Mouse (Mus musculus) neural tube, embryonic 11.5 days (tissue): Measurements from ENCODE around the gene Coro2a. TPM values are rescaled to one million over a fixed set of nuclear protein-coding genes. Genes with fewer than 3 reads are reported as not detected.

Experiments
- ATAC-seq: fragments of 200-750 bp; cut with Nextera tagmentation; 2 replicates; pipeline ENCODE4 v1.8.0; 2017; ENCODE audit warnings: moderate number of reproducible peaks, mild to moderate bottlenecking, moderate TSS enrichment, moderate library complexity; ENCODE audit not compliant: insufficient read depth, low FRiP score, low TSS enrichment
- DNase-seq: peaks from one replicate; pipeline ENCODE4 v3.0.0-alpha.2; 2015; ENCODE audit warnings: low spot score
- H3K27ac ChIP-seq: fragments of 300-500 bp; sonication (generic); 2 replicates; pipeline ENCODE4 v1.5.1; 2014; ENCODE audit warnings: low read depth, mild to moderate bottlenecking, low read length
- H3K27me3 ChIP-seq: fragments of 300-500 bp; sonication (generic); 2 replicates; pipeline ENCODE4 v1.6.1; 2014; ENCODE audit warnings: mild to moderate bottlenecking, low read length, mixed read lengths; ENCODE audit not compliant: control insufficient read depth, insufficient read depth
- H3K36me3 ChIP-seq: fragments of 300-500 bp; sonication (generic); 2 replicates; pipeline ENCODE4 v1.6.1; 2014; ENCODE audit warnings: mild to moderate bottlenecking, low read length, moderate library complexity, mixed read lengths; ENCODE audit not compliant: control insufficient read depth, insufficient read depth
- H3K4me1 ChIP-seq: fragments of 300-500 bp; sonication (generic); 2 replicates; pipeline ENCODE4 v1.6.1; 2014; ENCODE audit warnings: low read length, mixed read lengths; ENCODE audit not compliant: control insufficient read depth, insufficient read depth
- H3K4me2 ChIP-seq: fragments of 300-500 bp; sonication (generic); 2 replicates; pipeline ENCODE4 v1.6.1; 2014; ENCODE audit warnings: low read depth, mild to moderate bottlenecking, moderate library complexity
- H3K4me3 ChIP-seq: fragments of 300-500 bp; sonication (generic); 2 replicates; pipeline ENCODE4 v1.5.1; 2014; ENCODE audit warnings: low read depth, low read length
- H3K9ac ChIP-seq: fragments of 300-500 bp; sonication (generic); 2 replicates; pipeline ENCODE4 v1.6.1; 2014; ENCODE audit warnings: mild to moderate bottlenecking, low read length
- H3K9me3 ChIP-seq: fragments of 300-500 bp; sonication (generic); 2 replicates; pipeline ENCODE4 v1.6.1; 2016; ENCODE audit warnings: low read length; ENCODE audit not compliant: control insufficient read depth
- WGBS: fragments of 180-500 bp; shearing (Covaris S2); extraction: QIAGEN DNeasy Blood & Tissue Kit; methylation state at CpG from one replicate; pipeline ENCODE4 v1.1.7; 2014; 5-methylcytosine and 5-hydroxymethylcytosine counted together
- polyA plus RNA-seq: library from polyadenylated mRNA; unstranded; fragments of >200 nt; fragmentation: Nextera tagmentation; extraction: Ambion mirVana; gene quantifications from 2 replicates; pipeline ENCODE4 v1.2.1, GENCODE M21; 2014

Coro2a gene
- polyA plus RNA-seq, 1 experiment from 2014 or later, result 8.8 TPM

DNA sequence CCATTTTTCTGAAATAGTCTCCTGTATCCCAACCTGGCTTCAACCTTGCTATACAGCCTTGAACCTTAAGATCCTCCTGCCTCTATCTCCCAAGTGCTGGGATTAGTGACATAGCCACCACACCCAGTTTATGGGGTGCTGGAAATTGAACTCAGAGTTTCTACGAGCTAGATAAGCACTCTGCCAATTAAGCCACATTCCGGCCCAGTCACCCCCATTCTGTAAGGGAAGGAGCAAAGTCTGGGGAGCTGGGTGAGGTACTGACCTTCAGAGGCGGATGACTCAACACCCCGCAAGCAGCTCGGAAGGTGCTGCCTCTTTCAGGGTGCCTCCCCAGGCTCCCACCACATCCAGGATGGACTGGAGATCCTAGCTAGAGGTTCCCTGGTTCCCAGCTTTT lies 7.9 kb downstream of the Coro2a start:
- Histone ChIP-seq H3K4me2 (no peak overlapping the region), H3K4me1 (no peaks in the 10 kb centered on the region), H3K9me3 (no peaks in the 10 kb centered on the region), H3K4me3 (no peak overlapping the region), H3K27me3 (no peaks in the 10 kb centered on the region), H3K9ac (no peak overlapping the region), H3K27ac (no peak overlapping the region), H3K36me3 (no peaks in the 10 kb centered on the region)
- DNase-seq (peak; percentile 4), ATAC-seq (no peak)
- WGBS, result 90% methylated on average over 5 of the region's 5 CpGs

GRCm38 (mm10) chr4:46593472-46593871 lies 8.5 kb downstream of the Coro2a start:
- ATAC-seq, result no peak
- H3K4me1 ChIP-seq, result no peaks in the 10 kb centered on the region
- H3K4me3 ChIP-seq, result no peak overlapping the region
- H3K4me2 ChIP-seq, result no peak overlapping the region
- no peaks in the 10 kb centered on the region for H3K27me3 ChIP-seq
- H3K9me3 ChIP-seq, result no peaks in the 10 kb centered on the region
- DNase-seq, result peak; percentile 11
- no peaks in the 10 kb centered on the region for H3K36me3 ChIP-seq
- H3K9ac ChIP-seq, result no peak overlapping the region
- no peak overlapping the region for H3K27ac ChIP-seq
- WGBS, result 55% methylated on average over 6 of the region's 6 CpGs

GRCm38 (mm10) chr4:46591833-46592520 lies 10.0 kb downstream of the Coro2a start:
- H3K36me3 ChIP-seq, result no peaks in the 10 kb centered on the region
- H3K4me2 ChIP-seq, result no peak overlapping the region
- H3K27ac ChIP-seq, result no peak overlapping the region
- H3K4me3 ChIP-seq, result no peak overlapping the region
- ATAC-seq (no peak), DNase-seq (no peak)
- 94% methylated on average over 9 of the region's 9 CpGs for whole genome bisulfite sequencing
- no peaks in the 10 kb centered on the region for H3K27me3 ChIP-seq
- no peak overlapping the region for H3K9ac ChIP-seq
- no peaks in the 10 kb centered on the region for H3K4me1 ChIP-seq
- no peaks in the 10 kb centered on the region for H3K9me3 ChIP-seq

DNA sequence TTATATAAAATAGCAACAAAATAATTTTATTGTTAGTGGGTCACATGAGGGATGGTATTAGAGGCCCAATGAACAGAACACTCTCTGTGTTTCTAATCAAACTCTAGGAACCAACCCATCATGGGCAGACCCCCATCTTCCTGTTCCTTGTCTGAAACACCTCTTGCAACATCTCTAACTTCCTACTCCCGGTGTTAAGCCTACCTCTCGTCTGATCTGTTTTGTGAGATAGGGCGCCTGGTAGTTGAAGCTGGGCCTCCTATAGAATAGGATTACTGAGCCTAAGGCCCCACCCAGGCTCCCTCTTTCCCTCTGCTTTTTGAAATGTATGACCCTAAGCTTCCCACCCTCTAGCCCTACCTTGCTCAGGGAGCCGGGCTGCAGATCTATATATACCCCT lies 11.2 kb downstream of the Coro2a start:
- Histone ChIP-seq H3K27ac (no peak overlapping the region), H3K4me3 (no peak overlapping the region), H3K9me3 (no peaks in the 10 kb centered on the region), H3K4me2 (no peak overlapping the region), H3K27me3 (no peaks in the 10 kb centered on the region), H3K9ac (no peak overlapping the region), H3K4me1 (no peaks in the 10 kb centered on the region), H3K36me3 (no peaks in the 10 kb centered on the region)
- 81% methylated on average over 4 of the region's 4 CpGs for WGBS
- no peak for DNase-seq
- ATAC-seq, result no peak

GRCm38 (mm10) chr4:46589946-46590684 lies 11.9 kb downstream of the Coro2a start:
- Histone ChIP-seq H3K27me3 (no peaks in the 10 kb centered on the region), H3K4me1 (no peaks in the 10 kb centered on the region), H3K4me2 (no peak overlapping the region), H3K27ac (no peak overlapping the region), H3K9me3 (no peaks in the 10 kb centered on the region), H3K9ac (no peak overlapping the region), H3K4me3 (no peak overlapping the region), H3K36me3 (no peaks in the 10 kb centered on the region)
- WGBS, result 81% methylated on average over 5 of the region's 5 CpGs
- DNase-seq (no peak), ATAC-seq (no peak)

DNA sequence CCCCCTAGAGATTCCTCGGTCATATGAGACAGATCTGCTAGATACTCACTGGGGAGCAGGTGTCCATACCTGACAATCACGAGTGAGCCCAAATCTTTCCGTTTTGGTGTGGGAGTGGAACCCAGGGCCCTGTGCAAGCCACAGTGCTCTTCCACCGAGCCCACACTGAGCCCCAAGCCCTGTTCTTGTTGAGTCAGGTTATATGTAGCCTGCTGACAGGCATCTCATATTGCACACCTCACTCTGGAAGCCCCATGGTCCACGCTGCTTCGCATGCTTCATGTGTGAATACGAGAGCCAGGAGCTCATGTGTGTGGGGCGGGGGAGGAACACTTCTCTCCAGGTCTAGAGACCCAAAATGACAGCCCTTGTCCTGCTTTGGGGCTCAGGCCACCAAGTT lies 12.9 kb downstream of the Coro2a start:
- H3K27me3 ChIP-seq, result no peaks in the 10 kb centered on the region
- no peaks in the 10 kb centered on the region for H3K36me3 ChIP-seq
- DNase-seq (no peak), ATAC-seq (no peak)
- WGBS, result 88% methylated on average over 8 of the region's 8 CpGs
- no peaks in the 10 kb centered on the region for H3K9me3 ChIP-seq
- no peak overlapping the region for H3K4me3 ChIP-seq
- no peak overlapping the region for H3K27ac ChIP-seq
- no peak overlapping the region for H3K9ac ChIP-seq
- no peak overlapping the region for H3K4me2 ChIP-seq
- no peaks in the 10 kb centered on the region for H3K4me1 ChIP-seq

- WGBS, result 69% methylated on average over 4 of the region's 4 CpGs
- ATAC-seq, result no peak
Observed at GRCm38 (mm10) chr4:46586473-46586872, 15.5 kb downstream of the Coro2a start.

DNA sequence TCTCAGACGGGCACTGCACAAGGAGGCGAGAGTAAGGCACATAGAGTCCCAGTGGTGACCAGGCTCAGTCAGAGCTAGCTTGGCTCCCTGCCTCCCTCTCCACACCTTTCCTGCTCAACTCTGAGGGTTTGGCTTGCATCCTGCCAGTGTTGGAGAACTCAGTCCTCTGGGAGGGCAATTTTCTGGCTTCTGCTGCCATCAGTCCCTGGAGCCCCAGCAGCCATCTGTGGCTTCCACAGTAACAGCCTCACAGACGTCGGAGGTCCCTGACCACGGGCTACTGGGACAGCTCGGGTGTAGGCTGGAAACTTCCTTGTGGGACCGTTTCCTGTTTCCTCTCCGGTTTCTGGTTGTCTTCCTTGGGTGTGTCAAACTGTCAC lies 16.2 kb downstream of the Coro2a start:
- no peak for DNase-seq
- no peaks in the 10 kb centered on the region for H3K9me3 ChIP-seq
- H3K27me3 ChIP-seq, result no peaks in the 10 kb centered on the region
- no peak overlapping the region for H3K27ac ChIP-seq
- H3K9ac ChIP-seq, result no peak overlapping the region
- H3K4me2 ChIP-seq, result no peak overlapping the region
- H3K4me1 ChIP-seq, result no peaks in the 10 kb centered on the region
- H3K36me3 ChIP-seq, result no peaks in the 10 kb centered on the region
- WGBS, result 73% methylated on average over 8 of the region's 8 CpGs
- no peak overlapping the region for H3K4me3 ChIP-seq
- no peak for ATAC-seq

More at GRCm38 (mm10) chr4:46586473-46586872, 15.5 kb downstream of the Coro2a start:
- no peak overlapping the region for H3K9ac ChIP-seq
- H3K4me1 ChIP-seq, result no peaks in the 10 kb centered on the region
- H3K4me3 ChIP-seq, result no peak overlapping the region
- no peak for DNase-seq
- no peaks in the 10 kb centered on the region for H3K36me3 ChIP-seq
- no peak overlapping the region for H3K4me2 ChIP-seq
- no peaks in the 10 kb centered on the region for H3K27me3 ChIP-seq
- H3K27ac ChIP-seq, result no peak overlapping the region
- H3K9me3 ChIP-seq, result no peaks in the 10 kb centered on the region
